Mouse (Mus musculus): Measurements from ENCODE around the gene Hlf.

Hlf gene

GRCm38 (mm10) chr11:90390817-90391173, at the start of gene Hlf:
Hlf (minus strand) TSS chr11:90390895.
- peak; percentile 86 for DNase-seq (ENCODE audit: low read depth, low spot score)

- no peak for DNase-seq (ENCODE audit: low read depth, low spot score)
These were observed 48.1 kb upstream of the Hlf start for GRCm38 (mm10) chr11:90438768-90439167.

- no peak for DNase-seq (ENCODE audit: low read depth, low spot score)
These were observed 34.5 kb upstream of the Hlf start for GRCm38 (mm10) chr11:90425207-90425525.

- DNase-seq (ENCODE audit: low read depth, low spot score): no peak
These were observed 33.9 kb upstream of the Hlf start for GRCm38 (mm10) chr11:90424334-90425206.

- no peak for DNase-seq (ENCODE audit: low read depth, low spot score)
These were observed 33.2 kb upstream of the Hlf start for GRCm38 (mm10) chr11:90423896-90424295.

GRCm38 (mm10) chr11:90419706-90420105, 29.0 kb upstream of the Hlf start:
- DNase-seq (ENCODE audit: low read depth, low spot score): no peak

GRCm38 (mm10) chr11:90417921-90418320, 27.2 kb upstream of the Hlf start:
- DNase-seq (ENCODE audit: low read depth, low spot score): peak; percentile 90

- no peak for DNase-seq (ENCODE audit: low read depth, low spot score)
These were observed 26.3 kb upstream of the Hlf start for GRCm38 (mm10) chr11:90417011-90417410.

GRCm38 (mm10) chr11:90398850-90399249, 8.2 kb upstream of the Hlf start:
- no peak for DNase-seq (ENCODE audit: low read depth, low spot score)

- peak; percentile 80 for DNase-seq (ENCODE audit: low read depth, low spot score)
These were observed 833 bp upstream of the Hlf start for GRCm38 (mm10) chr11:90391271-90392185.

- DNase-seq (ENCODE audit: low read depth, low spot score): peak; percentile 39
These were observed 536 bp downstream of the Hlf start for GRCm38 (mm10) chr11:90389902-90390816.

GRCm38 (mm10) chr11:90389174-90389901, 1.4 kb downstream of the Hlf start:
- peak; percentile 27 for DNase-seq (ENCODE audit: low read depth, low spot score)

- DNase-seq (ENCODE audit: low read depth, low spot score): no peak
These were observed 2.9 kb downstream of the Hlf start for GRCm38 (mm10) chr11:90387501-90388440.

- DNase-seq (ENCODE audit: low read depth, low spot score): no peak
These were observed 8.6 kb downstream of the Hlf start for GRCm38 (mm10) chr11:90382005-90382611.

- DNase-seq (ENCODE audit: low read depth, low spot score): peak; percentile 11
These were observed 9.6 kb downstream of the Hlf start for GRCm38 (mm10) chr11:90381113-90381512.

GRCm38 (mm10) chr11:90380131-90380685, 10.5 kb downstream of the Hlf start:
- DNase-seq (ENCODE audit: low read depth, low spot score): no peak

GRCm38 (mm10) chr11:90378008-90378407, 12.7 kb downstream of the Hlf start:
- DNase-seq (ENCODE audit: low read depth, low spot score): no peak

- DNase-seq (ENCODE audit: low read depth, low spot score): no peak
These were observed 14.3 kb downstream of the Hlf start for GRCm38 (mm10) chr11:90376436-90376835.

Measured in R1 (cell line).